Mouse (Mus musculus): ENCODE data around the gene Cdadc1. TPM values are rescaled to one million over a fixed set of nuclear protein-coding genes. Genes with fewer than 3 reads are reported as not detected.

The Cdadc1 gene
- total RNA-seq (2021) = 10 to 100 TPM; 19.3 to 20.3 TPM
- long read RNA-seq, experiment 1, transcript Cdadc1-202 (10 exons, 2,202 nt) = major isoform, 12 of 20 reads
- long read RNA-seq, experiment 1, partial matches to known transcripts = 2 of 20 reads
- long read RNA-seq, experiment 1, other reads (novel, unspliced or antisense) = 3 of 20 reads
- long read RNA-seq, experiment 2, transcript Cdadc1-202 (10 exons, 2,202 nt) = major isoform, 15 of 33 reads
- long read RNA-seq, experiment 2, partial matches to known transcripts = 4 of 33 reads
- long read RNA-seq, experiment 2, other reads (novel, unspliced or antisense) = 7 of 33 reads

GRCm38 (mm10) chr14:59597398-59598259 is at the start of gene Cdadc1:
Cdadc1 (minus strand) TSS chr14:59597959.
- DNase-seq = peak; percentile 90
- intact Hi-C loops (cut with DNase I; ENCODE audit: low total_unique reads) = no loop called here

GRCm38 (mm10) chr14:59646826-59647697 is 49.3 kb upstream of the Cdadc1 start:
- no peak for DNase-seq
- intact Hi-C loops (cut with DNase I; ENCODE audit: low total_unique reads) = no loop called here

- no peak for DNase-seq
- intact Hi-C loops (cut with DNase I; ENCODE audit: low total_unique reads) = no loop called here
These were observed 47.1 kb upstream of the Cdadc1 start for GRCm38 (mm10) chr14:59644896-59645295.

GRCm38 (mm10) chr14:59644166-59644565 is 46.4 kb upstream of the Cdadc1 start:
- intact Hi-C loops (cut with DNase I; ENCODE audit: low total_unique reads) = no loop called here
- DNase-seq = no peak

GRCm38 (mm10) chr14:59643582-59643981 is 45.8 kb upstream of the Cdadc1 start:
- intact Hi-C loops (cut with DNase I; ENCODE audit: low total_unique reads) = no loop called here
- DNase-seq = peak; percentile 41

- DNase-seq = no peak
- intact Hi-C loops (cut with DNase I; ENCODE audit: low total_unique reads) = no loop called here
These were observed 44.1 kb upstream of the Cdadc1 start for GRCm38 (mm10) chr14:59641856-59642255.

GRCm38 (mm10) chr14:59638906-59639703 is 41.3 kb upstream of the Cdadc1 start:
- intact Hi-C loops (cut with DNase I; ENCODE audit: low total_unique reads) = no loop called here
- no peak for DNase-seq

- intact Hi-C loops (cut with DNase I; ENCODE audit: low total_unique reads) = no loop called here
- DNase-seq = no peak
These were observed 36.2 kb upstream of the Cdadc1 start for GRCm38 (mm10) chr14:59633988-59634387.

- no peak for DNase-seq
- intact Hi-C loops (cut with DNase I; ENCODE audit: low total_unique reads) = no loop called here
These were observed 35.6 kb upstream of the Cdadc1 start for GRCm38 (mm10) chr14:59633295-59633898.

- no peak for DNase-seq
- intact Hi-C loops (cut with DNase I; ENCODE audit: low total_unique reads) = no loop called here
These were observed 34.3 kb upstream of the Cdadc1 start for GRCm38 (mm10) chr14:59632067-59632466.

GRCm38 (mm10) chr14:59630096-59630495 is 32.3 kb upstream of the Cdadc1 start:
- intact Hi-C loops (cut with DNase I; ENCODE audit: low total_unique reads) = no loop called here
- DNase-seq = no peak

- intact Hi-C loops (cut with DNase I; ENCODE audit: low total_unique reads) = loop anchor here (10.0 kb wide), 1 partner anchor 85 kb away; no protein-coding TSS in a partner anchor
- no peak for DNase-seq
These were observed 31.5 kb upstream of the Cdadc1 start for GRCm38 (mm10) chr14:59629308-59629707.

- peak; percentile 29 for DNase-seq
- intact Hi-C loops (cut with DNase I; ENCODE audit: low total_unique reads) = loop anchor here (10.0 kb wide), 1 partner anchor 87 kb away; no protein-coding TSS in a partner anchor
These were observed 30.1 kb upstream of the Cdadc1 start for GRCm38 (mm10) chr14:59627823-59628222.

- intact Hi-C loops (cut with DNase I; ENCODE audit: low total_unique reads) = loop anchor here (10.0 kb wide), 1 partner anchor 88 kb away; no protein-coding TSS in a partner anchor
- no peak for DNase-seq
These were observed 29.5 kb upstream of the Cdadc1 start for GRCm38 (mm10) chr14:59627142-59627680.

- intact Hi-C loops (cut with DNase I; ENCODE audit: low total_unique reads) = loop anchor here (10.0 kb wide), 1 partner anchor 88 kb away; no protein-coding TSS in a partner anchor
- DNase-seq = peak; percentile 33
These were observed 29.0 kb upstream of the Cdadc1 start for GRCm38 (mm10) chr14:59626711-59627110.

- intact Hi-C loops (cut with DNase I; ENCODE audit: low total_unique reads) = loop anchor here (10.0 kb wide), 1 partner anchor 89 kb away; no protein-coding TSS in a partner anchor
- peak; percentile 72 for DNase-seq
These were observed 28.1 kb upstream of the Cdadc1 start for GRCm38 (mm10) chr14:59625806-59626364.

GRCm38 (mm10) chr14:59625158-59625805 is 27.5 kb upstream of the Cdadc1 start, which contains the start of gene Shisa2:
Shisa2 (plus strand) TSS chr14:59625308.
- intact Hi-C loops (cut with DNase I; ENCODE audit: low total_unique reads) = loop anchor here (10.0 kb wide), 1 partner anchor 90 kb away; no protein-coding TSS in a partner anchor
- peak; percentile 83 for DNase-seq

All from gastrocnemius, postnatal 14 days (tissue).